Mouse (Mus musculus) heart, embryonic 11.5 days (tissue): ENCODE measurements around the gene Cdyl2. TPM values are rescaled to one million over a fixed set of nuclear protein-coding genes. Genes with fewer than 3 reads are reported as not detected.

Experiments used
- ATAC-seq: fragments of 200-750 bp; cut with Nextera tagmentation; replicated peaks from 2 replicates; pipeline ENCODE4 v1.8.0; 2017; ENCODE audit warnings: moderate library complexity; ENCODE audit not compliant: insufficient number of reproducible peaks, low FRiP score, low TSS enrichment
- H3K27ac ChIP-seq: fragments of 300-500 bp; sonication (generic); 2 replicates; pipeline ENCODE4 v1.5.1; 2014; ENCODE audit warnings: mild to moderate bottlenecking, low read depth, low read length
- H3K27me3 ChIP-seq: fragments of 300-500 bp; sonication (generic); 2 replicates; pipeline ENCODE4 v1.6.1; 2014; ENCODE audit warnings: mild to moderate bottlenecking, low read length, mixed read lengths; ENCODE audit not compliant: control insufficient read depth, insufficient read depth
- H3K36me3 ChIP-seq: fragments of 300-500 bp; sonication (generic); 2 replicates; pipeline ENCODE4 v1.6.1; 2014; ENCODE audit warnings: mild to moderate bottlenecking, low read length, moderate library complexity, mixed read lengths; ENCODE audit not compliant: control insufficient read depth, insufficient read depth
- H3K4me1 ChIP-seq: fragments of 300-500 bp; sonication (generic); 2 replicates; pipeline ENCODE4 v1.6.1; 2014; ENCODE audit warnings: low read length; ENCODE audit not compliant: control insufficient read depth, insufficient read depth
- H3K4me2 ChIP-seq: fragments of 300-500 bp; sonication (generic); 2 replicates; pipeline ENCODE4 v1.6.1; 2014; ENCODE audit warnings: mild to moderate bottlenecking, moderate library complexity
- H3K4me3 ChIP-seq: fragments of 300-500 bp; sonication (generic); 2 replicates; pipeline ENCODE4 v1.5.1; 2014; ENCODE audit warnings: low read depth, low read length
- H3K9ac ChIP-seq: fragments of 300-500 bp; sonication (generic); 2 replicates; pipeline ENCODE4 v1.6.1; 2014; ENCODE audit warnings: mild to moderate bottlenecking, low read depth, low read length, moderate library complexity
- H3K9me3 ChIP-seq: fragments of 300-500 bp; sonication (generic); replicated peaks from 2 replicates; pipeline ENCODE4 v1.6.1; 2016; ENCODE audit warnings: low read length; ENCODE audit not compliant: control insufficient read depth
- WGBS: fragments of 180-500 bp; shearing (Covaris S2); extraction: QIAGEN DNeasy Blood & Tissue Kit; methylation state at CpG from one replicate; pipeline ENCODE4 v1.1.7; 2014; ENCODE audit not compliant: insufficient replicate concordance; 5-methylcytosine and 5-hydroxymethylcytosine counted together
- polyA plus RNA-seq: library from polyadenylated mRNA; unstranded; fragments of >200 nt; fragmentation: Nextera tagmentation; extraction: Ambion mirVana; gene quantifications from 2 replicates; pipeline ENCODE4 v1.2.1, GENCODE M21; 2014

Gene Cdyl2
- polyA plus RNA-seq, 1 experiment from 2014 or later: 4.8 TPM

GRCm38 (mm10) chr8:116740726-116741125, 7.9 kb upstream of the Cdyl2 start:
- WGBS: 75% methylated on average over 1 of the region's 1 CpGs
- H3K4me2 ChIP-seq: no peak overlapping the region
- H3K27me3 ChIP-seq: no peaks in the 10 kb centered on the region
- H3K4me3 ChIP-seq: no peak overlapping the region
- no peaks in the 10 kb centered on the region for H3K36me3 ChIP-seq
- no peak overlapping the region for H3K9ac ChIP-seq
- no peaks in the 10 kb centered on the region; the same call in 1 of the 2 replicates for H3K9me3 ChIP-seq
- no peaks in the 10 kb centered on the region for H3K4me1 ChIP-seq
- no peak overlapping the region for H3K27ac ChIP-seq
- no peak for ATAC-seq

GRCm38 (mm10) chr8:116735306-116735705, 2.5 kb upstream of the Cdyl2 start:
- WGBS: 43% methylated on average over 5 of the region's 5 CpGs
- H3K27ac ChIP-seq: no peak overlapping the region
- no peak overlapping the region for H3K9ac ChIP-seq
- H3K4me1 ChIP-seq: peaks cover 7% of the 10 kb centered on the region
- H3K27me3 ChIP-seq: peaks cover 8% of the 10 kb centered on the region
- no peak overlapping the region for H3K4me3 ChIP-seq
- H3K9me3 ChIP-seq: no peaks in the 10 kb centered on the region; the same call in 1 of the 2 replicates
- H3K36me3 ChIP-seq: no peaks in the 10 kb centered on the region
- H3K4me2 ChIP-seq: no peak overlapping the region
- no peak for ATAC-seq

GRCm38 (mm10) chr8:116734176-116734575, 1.4 kb upstream of the Cdyl2 start:
- WGBS: 47% methylated on average over 9 of the region's 9 CpGs
- H3K27ac ChIP-seq: no peak overlapping the region
- no peak for ATAC-seq
- no peak overlapping the region for H3K4me3 ChIP-seq
- H3K9ac ChIP-seq: no peak overlapping the region
- H3K27me3 ChIP-seq: peaks cover 8% of the 10 kb centered on the region
- no peaks in the 10 kb centered on the region for H3K9me3 ChIP-seq
- no peaks in the 10 kb centered on the region for H3K36me3 ChIP-seq
- peaks cover 7% of the 10 kb centered on the region for H3K4me1 ChIP-seq
- H3K4me2 ChIP-seq: no peak overlapping the region

GRCm38 (mm10) chr8:116733648-116734014, 840 bp upstream of the Cdyl2 start:
- Histone ChIP-seq H3K9me3 (no peaks in the 10 kb centered on the region), H3K27me3 (peaks cover 8% of the 10 kb centered on the region), H3K4me2 (peak overlapping the region; percentile 70), H3K4me1 (peaks cover 7% of the 10 kb centered on the region), H3K27ac (no peak overlapping the region), H3K9ac (peak overlapping the region; percentile 85), H3K4me3 (peak overlapping the region; percentile 83), H3K36me3 (peaks cover 2% of the 10 kb centered on the region; the same call in 1 of the 2 replicates)
- ATAC-seq: no peak
- WGBS: 15% methylated on average over 3 of the region's 3 CpGs

- Histone ChIP-seq H3K4me2 (peak overlapping the region; percentile 70), H3K9me3 (no peaks in the 10 kb centered on the region), H3K4me1 (peaks cover 7% of the 10 kb centered on the region), H3K27me3 (peaks cover 8% of the 10 kb centered on the region), H3K36me3 (peaks cover 2% of the 10 kb centered on the region; the same call in 1 of the 2 replicates), H3K4me3 (peak overlapping the region; percentile 83), H3K9ac (peak overlapping the region; percentile 85), H3K27ac (peak overlapping the region; percentile 79)
- WGBS: 2% methylated on average over 25 of the region's 46 CpGs
- ATAC-seq: peak; percentile 50
These were observed 661 bp downstream of the Cdyl2 start for GRCm38 (mm10) chr8:116731976-116732683.

- ATAC-seq: no peak
- no peak overlapping the region for H3K4me3 ChIP-seq
- no peak overlapping the region for H3K9ac ChIP-seq
- H3K36me3 ChIP-seq: no peaks in the 10 kb centered on the region
- no peaks in the 10 kb centered on the region for H3K27me3 ChIP-seq
- WGBS: 77% methylated on average over 2 of the region's 2 CpGs
- no peak overlapping the region for H3K27ac ChIP-seq
- H3K4me2 ChIP-seq: no peak overlapping the region
- H3K4me1 ChIP-seq: no peaks in the 10 kb centered on the region
- peaks cover 4% of the 10 kb centered on the region; the same call in 1 of the 2 replicates for H3K9me3 ChIP-seq
These were observed 11.3 kb downstream of the Cdyl2 start for GRCm38 (mm10) chr8:116721451-116721850.

- H3K4me2 ChIP-seq: no peak overlapping the region
- no peaks in the 10 kb centered on the region for H3K36me3 ChIP-seq
- no peak overlapping the region for H3K9ac ChIP-seq
- no peak for ATAC-seq
- H3K27me3 ChIP-seq: no peaks in the 10 kb centered on the region
- H3K4me1 ChIP-seq: no peaks in the 10 kb centered on the region
- WGBS: 72% methylated on average over 3 of the region's 3 CpGs
- H3K4me3 ChIP-seq: no peak overlapping the region
- no peak overlapping the region for H3K27ac ChIP-seq
- 0 out of 2 replicates have a peak, but pooled peaks cover 3% of the 10 kb centered on the region for H3K9me3 ChIP-seq
These were observed 25.3 kb downstream of the Cdyl2 start for GRCm38 (mm10) chr8:116707496-116707895.

- WGBS: 78% methylated on average over 6 of the region's 6 CpGs
- H3K4me1 ChIP-seq: no peaks in the 10 kb centered on the region
- H3K4me2 ChIP-seq: no peak overlapping the region
- H3K4me3 ChIP-seq: no peak overlapping the region
- H3K9me3 ChIP-seq: 0 out of 2 replicates have a peak, but pooled peaks cover 2% of the 10 kb centered on the region
- H3K9ac ChIP-seq: no peak overlapping the region
- H3K36me3 ChIP-seq: no peaks in the 10 kb centered on the region
- no peaks in the 10 kb centered on the region for H3K27me3 ChIP-seq
- ATAC-seq: no peak
- no peak overlapping the region for H3K27ac ChIP-seq
These were observed 30.3 kb downstream of the Cdyl2 start for GRCm38 (mm10) chr8:116702501-116702900.

GRCm38 (mm10) chr8:116692931-116693330, 39.9 kb downstream of the Cdyl2 start:
- H3K27ac ChIP-seq: no peak overlapping the region
- no peak overlapping the region for H3K4me3 ChIP-seq
- no peak for ATAC-seq
- no peaks in the 10 kb centered on the region for H3K27me3 ChIP-seq
- WGBS: 75% methylated on average over 15 of the region's 15 CpGs
- no peaks in the 10 kb centered on the region for H3K36me3 ChIP-seq
- no peak overlapping the region for H3K4me2 ChIP-seq
- no peaks in the 10 kb centered on the region for H3K9me3 ChIP-seq
- H3K4me1 ChIP-seq: no peaks in the 10 kb centered on the region
- H3K9ac ChIP-seq: no peak overlapping the region
